Mouse (Mus musculus) MEL (cell line): ENCODE data around the gene Speg.

ENCODE experiments used
- CTCF ChIP-seq, 3 experiments: IDR thresholded peaks in 2 of 3; conservative IDR thresholded peaks in 1 of 3; 2 replicates each; pipeline ENCODE4 v1.5.1; 2011 to 2012; ENCODE audit warnings: low read length in 3 of 3, low read depth in 2 of 3, mild to moderate bottlenecking in 2 of 3, improper control_type of control experiment in 1 of 3, inconsistent platforms in 1 of 3, mixed read lengths in 1 of 3, moderate library complexity in 1 of 3; ENCODE audit not compliant: control insufficient read depth in 1 of 3, insufficient read depth in 1 of 3, poor library complexity in 1 of 3, severe bottlenecking in 1 of 3
- E2F4 ChIP-seq: IDR thresholded peaks from 2 replicates; pipeline ENCODE4 v1.6.1; 2011; ENCODE audit warnings: low read depth, low read length, improper control_type of control experiment, borderline replicate concordance
- MAX ChIP-seq: IDR thresholded peaks from 2 replicates; pipeline ENCODE4 v1.6.1; 2011; ENCODE audit warnings: low read length, improper control_type of control experiment
- NELFE ChIP-seq: IDR thresholded peaks from 2 replicates; pipeline ENCODE4 v1.6.1; 2011; ENCODE audit warnings: low read depth, low read length, improper control_type of control experiment
- POLR2A ChIP-seq, 2 experiments: IDR thresholded peaks; 2 replicates each; pipeline ENCODE4 v1.6.1; 2011 to 2012; ENCODE audit warnings: low read length in 2 of 2, mild to moderate bottlenecking in 2 of 2, control low read depth in 1 of 2, improper control_type of control experiment in 1 of 2, low read depth in 1 of 2, moderate library complexity in 1 of 2; ENCODE audit not compliant: control insufficient read depth in 1 of 2, insufficient read depth in 1 of 2, poor library complexity in 1 of 2
- USF1 ChIP-seq: IDR thresholded peaks from 2 replicates; pipeline ENCODE4 v1.6.1; 2014; ENCODE audit warnings: low read depth, mild to moderate bottlenecking, inconsistent platforms, low read length, improper control_type of control experiment, moderate library complexity
- ZC3H11A ChIP-seq: IDR thresholded peaks from 2 replicates; pipeline ENCODE4 v1.6.1; 2012; ENCODE audit warnings: low read depth, mild to moderate bottlenecking, inconsistent platforms, low read length, improper control_type of control experiment
- ZKSCAN1 ChIP-seq: IDR thresholded peaks from 2 replicates; pipeline ENCODE4 v1.6.1; 2012; ENCODE audit warnings: low read depth, mild to moderate bottlenecking, inconsistent platforms, low read length, improper control_type of control experiment, moderate library complexity

- no peak for TF ChIP-seq ZC3H11A
- TF ChIP-seq ZKSCAN1 = no peak
- TF ChIP-seq CTCF (IDR thresholded peaks at IDR 0.05 in 2 of 3, conservative IDR thresholded peaks at IDR 0.05 in 1 of 3; ENCODE audit: control insufficient read depth in 1 of 3, insufficient read depth in 1 of 3, low read depth in 2 of 3, low read length in 3 of 3, poor library complexity in 1 of 3, severe bottlenecking in 1 of 3) = no peak
- no peak for TF ChIP-seq E2F4
- TF ChIP-seq POLR2A (IDR thresholded peaks at IDR 0.05; ENCODE audit: control insufficient read depth in 1 of 2, insufficient read depth in 1 of 2, low read depth in 1 of 2, low read length in 2 of 2, poor library complexity in 1 of 2) = no peak
- no peak for TF ChIP-seq MAX
- TF ChIP-seq USF1 = no peak
- TF ChIP-seq NELFE = no peak
Observed at GRCm38 (mm10) chr1:75340519-75340918, 34.6 kb upstream of the Speg start.
